Mouse (Mus musculus) liver, adult 2 months (tissue): ENCODE results near the gene Agfg2.

Experiments
- CTCF ChIP-seq: fragments of 200-500 bp; IDR thresholded peaks from 2 replicates; pipeline ENCODE4 v1.5.1; 2011; ENCODE audit warnings: low read depth, low read length, control low read depth
- POLR2A ChIP-seq: fragments of 200-500 bp; IDR thresholded peaks from 2 replicates; pipeline ENCODE4 v1.6.1; 2011; ENCODE audit warnings: low read length, control low read depth; ENCODE audit not compliant: insufficient read depth; ENCODE audit errors: extremely low read depth

GRCm38 (mm10) chr5:137713454-137713853 lies 28.9 kb upstream of the Agfg2 start:
- TF ChIP-seq CTCF = no peak
- TF ChIP-seq POLR2A = no peak
